Mouse (Mus musculus): ENCODE results near the gene Mpp1.

Gene Mpp1

GRCm38 (mm10) chrX:75083982-75084773 lies 46.6 kb downstream of the Mpp1 start:
- DNase-seq (ENCODE audit: extremely low read depth, low read depth), result peak; percentile 39

DNA sequence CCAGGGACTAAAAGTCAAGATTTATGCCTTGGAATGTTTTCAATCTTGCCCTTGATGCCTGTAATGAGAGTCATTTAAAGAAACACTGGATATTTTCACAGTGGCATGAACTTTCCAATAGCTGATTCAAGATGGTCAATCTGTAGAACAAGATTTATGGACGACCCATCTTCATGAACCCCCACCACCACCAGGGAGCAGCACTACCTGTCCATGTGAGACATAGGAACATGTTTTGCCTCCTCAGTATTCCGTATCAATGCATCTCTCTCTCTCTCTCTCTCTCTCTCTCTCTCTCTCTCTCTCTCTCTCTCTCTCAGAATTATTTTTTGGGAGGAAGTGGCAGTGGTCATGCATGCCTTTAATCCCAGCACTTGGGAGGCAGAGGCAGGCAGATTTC lies 48.5 kb downstream of the Mpp1 start:
- DNase-seq (ENCODE audit: extremely low read depth, low read depth), result no peak
